In the genomic region with DNA sequence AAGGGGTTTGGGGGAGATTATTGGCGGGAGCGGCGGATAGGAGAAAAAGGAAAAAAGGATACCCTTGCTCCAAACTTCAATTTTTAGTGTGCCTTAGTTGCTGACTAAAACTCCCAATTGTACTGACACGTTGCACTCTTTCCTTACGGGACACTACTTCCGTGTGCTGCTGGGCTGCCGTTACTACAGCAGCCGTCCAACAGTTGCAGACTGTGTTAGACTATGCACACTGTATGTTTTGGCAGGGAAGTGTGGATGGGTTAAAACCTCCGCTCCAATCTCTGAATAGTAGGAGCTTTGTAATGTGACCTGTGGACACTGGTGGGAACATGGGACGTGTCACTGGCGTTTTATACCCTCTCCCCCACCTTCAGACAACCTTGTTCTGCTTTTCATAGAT, we compare ENCODE assay signal across 8 mouse cellular contexts. TPM values are rescaled to one million over a fixed set of nuclear protein-coding genes. Genes with fewer than 3 reads are reported as not detected.
DNase-seq lines count a peak whose midpoint lies in the region; ATAC-seq and TF ChIP-seq lines count a peak whose summit lies in the region.

No protein-coding gene starts in this region.

- WGBS in embryonic facial prominence, embryonic 12.5 days, result under 1% methylated on average over 11 of the region's 11 CpGs
- under 1% methylated on average over 11 of the region's 11 CpGs for WGBS in hindbrain, embryonic 13.5 days
- WGBS in liver, embryonic 16.5 days (ENCODE audit: insufficient replicate concordance), result 0% methylated on average over 11 of the region's 11 CpGs

- peaks cover 13% of the 10 kb centered on the region for H3K36me3 ChIP-seq in embryonic facial prominence, embryonic 12.5 days
- peaks cover 3% of the 10 kb centered on the region; the same call in 1 of the 2 replicates for H3K36me3 ChIP-seq in hindbrain, embryonic 13.5 days
- H3K36me3 ChIP-seq in liver, embryonic 16.5 days (ENCODE audit: control insufficient read depth, insufficient read depth), result no peaks in the 10 kb centered on the region

- peaks cover 8% of the 10 kb centered on the region; the same call in 1 of the 2 replicates for H3K4me1 ChIP-seq in embryonic facial prominence, embryonic 12.5 days
- peaks cover 21% of the 10 kb centered on the region for H3K4me1 ChIP-seq in hindbrain, embryonic 13.5 days (replicated peaks)
- H3K4me1 ChIP-seq in liver, embryonic 16.5 days (ENCODE audit: control insufficient read depth, low read depth, low read length), result peaks cover 9% of the 10 kb centered on the region

- TF ChIP-seq CTCF in left cerebral cortex, adult 2 months (IDR thresholded peaks at IDR 0.05), result no peak

- H3K4me2 ChIP-seq in embryonic facial prominence, embryonic 12.5 days (replicated peaks), result peak overlapping the region; percentile 61
- peak overlapping the region; percentile 79 for H3K4me2 ChIP-seq in hindbrain, embryonic 13.5 days
- peak overlapping the region; percentile 98 for H3K4me2 ChIP-seq in liver, embryonic 16.5 days (ENCODE audit: low read depth, low read length)

- no peak overlapping the region for H3K27ac ChIP-seq in left cerebral cortex, adult 2 months
- no peak overlapping the region for H3K27ac ChIP-seq in embryonic facial prominence, embryonic 12.5 days
- H3K27ac ChIP-seq in hindbrain, embryonic 13.5 days, result peak overlapping the region; percentile 99; the same call in 1 of the 2 replicates
- H3K27ac ChIP-seq in liver, embryonic 16.5 days (ENCODE audit: low read length), result peak overlapping the region; percentile 94

- H3K27me3 ChIP-seq in embryonic facial prominence, embryonic 12.5 days, result no peaks in the 10 kb centered on the region
- H3K27me3 ChIP-seq in hindbrain, embryonic 13.5 days, result no peaks in the 10 kb centered on the region
- no peaks in the 10 kb centered on the region for H3K27me3 ChIP-seq in liver, embryonic 16.5 days (ENCODE audit: control insufficient read depth, insufficient read depth, low read depth, low read length)

- peaks cover 5% of the 10 kb centered on the region; the same call in 1 of the 2 replicates for H3K9me3 ChIP-seq in embryonic facial prominence, embryonic 12.5 days
- no peaks in the 10 kb centered on the region for H3K9me3 ChIP-seq in hindbrain, embryonic 13.5 days
- no peaks in the 10 kb centered on the region for H3K9me3 ChIP-seq in liver, embryonic 16.5 days (replicated peaks; ENCODE audit: control insufficient read depth, low read length)

- intact Hi-C loops in left cerebral cortex, adult 2 months (cut with DNase I), result no loop called here

- no peak for DNase-seq in left cerebral cortex, adult 2 months (ENCODE audit: extremely low spot score in 1 of 2, low spot score in 2 of 2)
- no peak for DNase-seq in left cerebral cortex, adult 11 months (ENCODE audit: low spot score)
- DNase-seq in skeletal muscle tissue, adult 2 months (ENCODE audit: low read depth, low spot score), result peak; percentile 3
- no peak for DNase-seq in left cerebral cortex, adult 18-20 months (ENCODE audit: low spot score in 2 of 2)

- peak overlapping the region; percentile 63 for H3K4me3 ChIP-seq in left cerebral cortex, adult 2 months
- peak overlapping the region; percentile 94 for H3K4me3 ChIP-seq in embryonic facial prominence, embryonic 12.5 days
- peak overlapping the region; percentile 94 for H3K4me3 ChIP-seq in hindbrain, embryonic 13.5 days
- peak overlapping the region; percentile 89 for H3K4me3 ChIP-seq in liver, embryonic 16.5 days (ENCODE audit: low read depth, low read length)

- no peak for ATAC-seq in embryonic facial prominence, embryonic 12.5 days (ENCODE audit: insufficient number of reproducible peaks, insufficient read depth, low FRiP score, low TSS enrichment)
- no peak for ATAC-seq in hindbrain, embryonic 13.5 days (ENCODE audit: low FRiP score)
- 0 out of 2 replicates have a peak, but pooled peaks have one; percentile 24 for ATAC-seq in liver, embryonic 16.5 days (ENCODE audit: low read depth)
- ATAC-seq in monocyte, adult 5-6 weeks (replicated peaks; ENCODE audit: insufficient number of reproducible peaks, low FRiP score, low TSS enrichment, poor library complexity, severe bottlenecking), result no peak

- H3K9ac ChIP-seq in embryonic facial prominence, embryonic 12.5 days, result peak overlapping the region; percentile 98
- peak overlapping the region; percentile 97 for H3K9ac ChIP-seq in hindbrain, embryonic 13.5 days
- H3K9ac ChIP-seq in liver, embryonic 16.5 days (ENCODE audit: low read depth, low read length), result peak overlapping the region; percentile 86

RNA-seq across cellular contexts. Expression of a gene that starts 0.9 kb away (rescaled TPM):
- total RNA-seq in left cerebral cortex, adult 2 months (2021), result 1 to 10 TPM; 6.5 to 7.3 TPM
- polyA plus RNA-seq in embryonic facial prominence, embryonic 12.5 days (2016; fragmentation: Nextera tagmentation; extraction: Ambion mirVana), result 17.1 and 20.3 TPM in 2 replicates
- 10.6 and 10.7 TPM in 2 replicates for polyA plus RNA-seq in hindbrain, embryonic 13.5 days (2015; fragmentation: Nextera tagmentation; extraction: Ambion mirVana)
- polyA plus RNA-seq in liver, embryonic 16.5 days (2015; fragmentation: Nextera tagmentation; extraction: Ambion mirVana), result 5.8 and 6.2 TPM in 2 replicates
- 12.3 to 18.0 TPM (median 17.0 TPM) in 3 replicates for total RNA-seq in monocyte, adult 5-6 weeks (2017)
- 10 to 100 TPM in 1 of 2 experiments, 1 to 10 TPM in 1; 6.2 to 10.5 TPM for total RNA-seq in left cerebral cortex, adult 18-20 months (2021)

RNA-seq across cellular contexts. Expression of a gene that starts 1.4 kb away (rescaled TPM):
- 10 to 100 TPM; 52.4 to 54.2 TPM for total RNA-seq in left cerebral cortex, adult 2 months (2021)
- 317 and 329 TPM in 2 replicates for polyA plus RNA-seq in embryonic facial prominence, embryonic 12.5 days (2016; fragmentation: Nextera tagmentation; extraction: Ambion mirVana)
- 226 and 230 TPM in 2 replicates for polyA plus RNA-seq in hindbrain, embryonic 13.5 days (2015; fragmentation: Nextera tagmentation; extraction: Ambion mirVana)
- 67.1 and 73.9 TPM in 2 replicates for polyA plus RNA-seq in liver, embryonic 16.5 days (2015; fragmentation: Nextera tagmentation; extraction: Ambion mirVana)
- total RNA-seq in monocyte, adult 5-6 weeks (2017), result 44.4 to 76.1 TPM (median 75.3 TPM) in 3 replicates
- total RNA-seq in left cerebral cortex, adult 18-20 months (2021), result 10 to 100 TPM; 58.3 to 60.2 TPM

Comparison
In these comparisons a context has a peak if more than half of its experiments do, and no peak if none do; other contexts are left out.
1. H3K27ac ChIP-seq: peak in hindbrain, embryonic 13.5 days (single experiment) and liver, embryonic 16.5 days (single experiment); none in left cerebral cortex, adult 2 months (single experiment) and embryonic facial prominence, embryonic 12.5 days (single experiment).
2. Peak in every context shown above with its lines, with median percentiles within 50 percentile points of each other: H3K4me3 ChIP-seq, H3K4me2 ChIP-seq and H3K9ac ChIP-seq.